Mouse (Mus musculus) lung, postnatal 0 days (tissue): ENCODE measurements around the gene Gm49776. TPM values are rescaled to one million over a fixed set of nuclear protein-coding genes. Genes with fewer than 3 reads are reported as not detected.

Source experiments
- ATAC-seq: fragments of 200-750 bp; cut with Nextera tagmentation; 2 replicates; pipeline ENCODE4 v1.8.0; 2017; ENCODE audit warnings: moderate library complexity
- DNase-seq: peaks from one replicate; pipeline ENCODE4 v3.0.0-alpha.2; 2016; ENCODE audit warnings: low spot score
- H3K27ac ChIP-seq: fragments of 300-500 bp; sonication (generic); 2 replicates; pipeline ENCODE4 v1.5.1; 2014; ENCODE audit warnings: antibody characterized with exemption, mild to moderate bottlenecking, low read length, mixed read lengths
- H3K27me3 ChIP-seq: fragments of 300-500 bp; sonication (generic); replicated peaks from 2 replicates; pipeline ENCODE4 v1.6.1; 2014; ENCODE audit warnings: low read length, mixed read lengths; ENCODE audit not compliant: insufficient read depth
- H3K36me3 ChIP-seq: fragments of 300-500 bp; sonication (generic); 2 replicates; pipeline ENCODE4 v1.6.1; 2014; ENCODE audit warnings: low read length, mixed read lengths; ENCODE audit not compliant: insufficient read depth
- H3K4me1 ChIP-seq: fragments of 300-500 bp; sonication (generic); 2 replicates; pipeline ENCODE4 v1.6.1; 2014; ENCODE audit warnings: antibody characterized with exemption, low read depth, low read length, mixed read lengths; ENCODE audit not compliant: insufficient read depth
- H3K4me2 ChIP-seq: fragments of 300-500 bp; sonication (generic); replicated peaks from 2 replicates; pipeline ENCODE4 v1.6.1; 2014; ENCODE audit warnings: low read depth, mild to moderate bottlenecking, low read length, moderate library complexity, mixed read lengths
- H3K4me3 ChIP-seq: fragments of 300-500 bp; sonication (generic); 2 replicates; pipeline ENCODE4 v1.5.1; 2014; ENCODE audit warnings: low read depth, low read length
- H3K9ac ChIP-seq: fragments of 300-500 bp; sonication (generic); replicated peaks from 2 replicates; pipeline ENCODE4 v1.6.1; 2014; ENCODE audit warnings: low read depth, mild to moderate bottlenecking
- H3K9me3 ChIP-seq: fragments of 300-500 bp; sonication (generic); 2 replicates; pipeline ENCODE4 v1.6.1; 2016; ENCODE audit warnings: low read length, mixed read lengths
- CTCF ChIP-seq: IDR thresholded peaks from 2 replicates; pipeline ENCODE4 v1.5.1; 2016; ENCODE audit warnings: antibody characterized with exemption, mild to moderate bottlenecking
- EP300 ChIP-seq: IDR thresholded peaks from 2 replicates; pipeline ENCODE4 v1.6.1; 2016; ENCODE audit warnings: antibody characterized with exemption, mild to moderate bottlenecking, control low read depth
- WGBS: fragments of 180-500 bp; shearing (Covaris S2); extraction: QIAGEN DNeasy Blood & Tissue Kit; methylation state at CpG from one replicate; pipeline ENCODE4 v1.1.7; 2014; 5-methylcytosine and 5-hydroxymethylcytosine counted together
- polyA plus RNA-seq: library from polyadenylated mRNA; unstranded; fragments of >200 nt; fragmentation: Nextera tagmentation; extraction: Ambion mirVana; gene quantifications from 2 replicates; pipeline ENCODE4 v1.2.1, GENCODE M21; 2015

Gm49776 gene
- polyA plus RNA-seq, 1 experiment from 2014 or later, result 2.5 TPM

- peak; percentile 4 for ATAC-seq
Measured at GRCm38 (mm10) chr16:18249364-18249967, 8.7 kb downstream of the Gm49776 start.

DNA sequence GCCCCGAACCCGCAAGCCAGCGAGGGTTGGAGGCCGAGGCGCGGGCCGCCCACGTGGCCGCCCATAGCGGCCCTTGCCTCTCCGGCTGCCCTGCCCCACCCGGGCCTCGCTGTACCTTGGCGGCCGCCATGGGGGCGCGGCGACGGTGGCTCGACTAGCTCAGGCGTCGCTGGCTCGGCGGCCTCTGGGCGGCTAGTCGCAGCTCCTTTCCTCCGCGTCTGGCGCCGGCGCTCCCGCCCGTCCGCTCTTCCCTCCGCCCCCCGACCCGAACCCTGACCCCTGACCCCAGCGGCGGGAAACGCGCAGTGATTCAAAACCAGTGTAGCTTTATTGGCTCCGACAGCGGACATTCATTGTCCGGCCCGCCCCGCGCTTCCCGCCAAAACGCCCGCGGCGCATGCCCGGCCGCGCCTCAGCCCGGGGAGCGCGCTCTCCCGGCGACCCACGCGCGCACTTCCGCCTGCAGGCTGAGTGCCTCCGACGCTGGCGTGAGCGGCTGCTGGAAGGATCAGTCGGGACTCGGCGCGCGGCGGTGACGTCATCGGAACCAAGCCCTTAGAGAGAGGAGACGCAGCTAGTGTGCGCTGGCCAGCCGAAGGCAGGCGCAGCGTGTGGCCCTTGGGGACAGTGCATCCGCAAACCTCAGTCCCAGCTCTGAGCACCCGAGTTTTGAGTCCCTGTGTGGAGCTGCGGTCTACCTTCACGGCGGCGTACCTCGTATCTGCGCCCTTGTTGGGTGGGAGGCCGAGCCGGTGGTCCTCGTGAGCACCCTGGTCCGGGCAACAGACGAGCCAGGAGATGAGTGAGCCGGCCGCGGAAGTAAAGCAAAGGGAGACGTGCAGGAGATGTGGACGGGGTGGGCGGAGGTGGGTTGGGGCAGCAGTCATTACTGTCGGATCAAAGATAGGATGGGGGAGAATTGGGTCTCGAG lies 9.4 kb downstream of the Gm49776 start, which contains the start of the genes Trmt2a and Ranbp1:
Trmt2a (plus strand) TSS at position 247 of the 931 bp plus-strand sequence.
Ranbp1 (minus strand) TSS at position 300 of the 931 bp plus-strand sequence.
- H3K27me3 ChIP-seq, result no peaks in the 10 kb centered on the region
- H3K4me2 ChIP-seq, result peak within 1 kb of the TSS; percentile 96
- TF ChIP-seq EP300 (no peak), CTCF (peak; percentile 20)
- peak within 1 kb of the TSS; percentile 80 for H3K9ac ChIP-seq
- H3K27ac ChIP-seq, result peak within 1 kb of the TSS; percentile 88
- peak within 1 kb of the TSS; percentile 92 for H3K4me3 ChIP-seq
- DNase-seq (peak; percentile 99), ATAC-seq (peak; percentile 97)
- no peaks in the 10 kb centered on the region for H3K9me3 ChIP-seq
- under 1% methylated on average over 89 of the region's 102 CpGs for WGBS
- H3K4me1 ChIP-seq, result peaks cover 14% of the 10 kb centered on the region
- H3K36me3 ChIP-seq, result peaks cover 22% of the 10 kb centered on the region

More at GRCm38 (mm10) chr16:18249364-18249967, 8.7 kb downstream of the Gm49776 start:
- peak overlapping the region; percentile 92 for H3K4me3 ChIP-seq
- TF ChIP-seq EP300 (no peak), CTCF (no peak)
- H3K36me3 ChIP-seq, result peaks cover 27% of the 10 kb centered on the region
- no peaks in the 10 kb centered on the region for H3K9me3 ChIP-seq
- peak; percentile 57 for DNase-seq
- H3K27ac ChIP-seq, result peak overlapping the region; percentile 88
- peak overlapping the region; percentile 74 for H3K9ac ChIP-seq
- H3K27me3 ChIP-seq, result no peaks in the 10 kb centered on the region
- peak overlapping the region; percentile 96 for H3K4me2 ChIP-seq
- WGBS, result under 1% methylated on average over 27 of the region's 27 CpGs
- H3K4me1 ChIP-seq, result peaks cover 14% of the 10 kb centered on the region

- peak; percentile 23 for DNase-seq
- peaks cover 23% of the 10 kb centered on the region for H3K36me3 ChIP-seq
Measured at GRCm38 (mm10) chr16:18247521-18248399, 10.4 kb downstream of the Gm49776 start.

DNA sequence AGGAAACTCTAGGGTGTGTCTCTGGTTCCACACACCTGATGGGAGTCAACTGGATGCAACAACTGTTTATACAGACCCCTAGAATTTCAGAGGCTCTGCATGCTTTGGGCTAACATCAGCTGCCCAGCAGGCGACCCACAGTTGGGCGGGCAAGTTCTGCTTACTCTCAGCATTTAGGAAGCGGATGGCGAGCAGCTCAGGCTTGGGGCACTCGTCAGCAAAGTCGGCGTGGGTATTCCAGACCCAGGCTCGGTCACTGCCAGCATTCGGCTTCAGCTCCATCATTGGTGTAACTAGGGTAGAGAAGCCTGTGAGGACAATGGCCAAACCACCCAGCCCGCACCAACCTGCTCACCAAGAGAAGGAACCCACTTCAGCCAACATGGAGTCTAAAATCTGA lies 16.5 kb downstream of the Gm49776 start:
- H3K4me3 ChIP-seq, result no peak overlapping the region
- WGBS, result 90% methylated on average over 10 of the region's 10 CpGs
- H3K36me3 ChIP-seq, result peaks cover 36% of the 10 kb centered on the region
- H3K4me1 ChIP-seq, result no peaks in the 10 kb centered on the region
- no peak overlapping the region for H3K27ac ChIP-seq
- TF ChIP-seq EP300, result no peak
- ATAC-seq (no peak), DNase-seq (no peak)
- H3K9me3 ChIP-seq, result no peaks in the 10 kb centered on the region
- no peak overlapping the region for H3K9ac ChIP-seq
- H3K4me2 ChIP-seq, result no peak overlapping the region
- no peaks in the 10 kb centered on the region for H3K27me3 ChIP-seq

More at GRCm38 (mm10) chr16:18247521-18248399, 10.4 kb downstream of the Gm49776 start:
- H3K4me1 ChIP-seq, result peaks cover 14% of the 10 kb centered on the region
- no peaks in the 10 kb centered on the region for H3K27me3 ChIP-seq
- H3K4me2 ChIP-seq, result peak overlapping the region; percentile 96
- ATAC-seq, result no peak
- peak overlapping the region; percentile 72 for H3K27ac ChIP-seq
- peak overlapping the region; percentile 92 for H3K4me3 ChIP-seq
- no peaks in the 10 kb centered on the region for H3K9me3 ChIP-seq
- under 1% methylated on average over 33 of the region's 33 CpGs for WGBS
- no peak for TF ChIP-seq CTCF
- no peak for TF ChIP-seq EP300
- H3K9ac ChIP-seq, result peak overlapping the region; percentile 80

DNA sequence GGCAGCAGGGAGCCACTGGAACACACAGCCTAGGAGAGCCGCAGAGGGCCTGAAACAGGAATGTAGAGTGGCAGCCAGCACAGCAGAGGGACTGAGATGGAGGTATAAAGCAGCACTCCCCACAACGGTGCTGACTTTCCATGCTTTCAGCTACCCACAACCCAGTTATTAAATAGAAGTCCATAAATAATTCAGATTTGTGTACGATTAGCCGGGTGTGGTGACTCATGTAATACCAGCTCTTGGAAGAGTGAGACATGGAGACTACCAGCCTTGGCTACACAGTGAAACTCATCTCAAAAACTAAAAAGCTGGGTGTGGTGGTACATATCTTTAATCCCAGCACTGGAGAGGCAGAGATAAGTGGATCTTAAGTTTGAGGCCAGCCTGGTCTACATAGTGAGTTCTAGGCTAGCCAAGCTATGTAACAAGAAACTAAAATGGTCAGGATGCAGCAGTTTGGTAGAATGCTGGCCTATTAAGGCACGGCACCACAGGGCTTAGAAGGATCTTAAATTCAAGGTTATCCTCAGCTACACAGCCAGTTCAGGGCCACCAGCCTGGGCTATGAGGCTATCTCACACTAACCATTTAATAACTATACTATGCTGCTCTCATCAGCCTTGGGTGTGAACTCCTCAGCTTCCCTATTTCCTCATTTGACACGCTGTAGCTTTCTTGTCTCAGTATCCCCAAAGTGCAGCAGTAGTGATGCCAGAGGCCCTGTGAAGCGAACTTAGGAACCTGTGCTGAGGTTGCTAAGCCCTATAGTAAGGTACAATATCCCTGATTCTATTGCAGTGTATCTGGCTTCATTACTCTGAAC lies 21.2 kb downstream of the Gm49776 start:
- 66% methylated on average over 7 of the region's 7 CpGs for whole genome bisulfite sequencing
- ATAC-seq, result no peak
- Histone ChIP-seq H3K9me3 (no peaks in the 10 kb centered on the region), H3K4me3 (no peak overlapping the region), H3K27ac (no peak overlapping the region), H3K27me3 (no peaks in the 10 kb centered on the region), H3K4me1 (peaks cover 12% of the 10 kb centered on the region; the same call in 1 of the 2 replicates), H3K36me3 (peaks cover 11% of the 10 kb centered on the region; the same call in 1 of the 2 replicates), H3K9ac (no peak overlapping the region), H3K4me2 (no peak overlapping the region)
- TF ChIP-seq EP300, result no peak
- TF ChIP-seq CTCF, result no peak
- DNase-seq, result no peak
